Mouse (Mus musculus) liver, embryonic 11.5 days (tissue): ENCODE results near the gene Sec23a. TPM values are rescaled to one million over a fixed set of nuclear protein-coding genes. Genes with fewer than 3 reads are reported as not detected.

Source experiments
- ATAC-seq: fragments of 200-750 bp; cut with Nextera tagmentation; replicated peaks from 2 replicates; pipeline ENCODE4 v1.8.0; 2017; ENCODE audit warnings: moderate number of reproducible peaks, mild to moderate bottlenecking, moderate TSS enrichment, moderate library complexity; ENCODE audit not compliant: low FRiP score
- DNase-seq: peaks from one replicate; pipeline ENCODE4 v3.0.0-alpha.2; 2017; ENCODE audit warnings: low spot score
- H3K27ac ChIP-seq: fragments of 300-500 bp; sonication (generic); 2 replicates; pipeline ENCODE4 v1.5.1; 2014; ENCODE audit warnings: mild to moderate bottlenecking, low read depth, low read length, control low read depth
- H3K27me3 ChIP-seq: fragments of 300-500 bp; sonication (generic); replicated peaks from 2 replicates; pipeline ENCODE4 v1.6.1; 2014; ENCODE audit warnings: low read length, mixed read lengths; ENCODE audit not compliant: control insufficient read depth, insufficient read depth
- H3K36me3 ChIP-seq: fragments of 300-500 bp; sonication (generic); 2 replicates; pipeline ENCODE4 v1.6.1; 2014; ENCODE audit warnings: mild to moderate bottlenecking, low read length, moderate library complexity, mixed read lengths; ENCODE audit not compliant: control insufficient read depth, insufficient read depth
- H3K4me1 ChIP-seq: fragments of 300-500 bp; sonication (generic); replicated peaks from 2 replicates; pipeline ENCODE4 v1.6.1; 2014; ENCODE audit warnings: low read length, mixed read lengths; ENCODE audit not compliant: control insufficient read depth, insufficient read depth
- H3K4me2 ChIP-seq: fragments of 300-500 bp; sonication (generic); 2 replicates; pipeline ENCODE4 v1.6.1; 2014; ENCODE audit warnings: mild to moderate bottlenecking, control low read depth, moderate library complexity
- H3K4me3 ChIP-seq: fragments of 300-500 bp; sonication (generic); 2 replicates; pipeline ENCODE4 v1.5.1; 2014; ENCODE audit warnings: low read depth, low read length, control low read depth
- H3K9ac ChIP-seq: fragments of 300-500 bp; sonication (generic); 2 replicates; pipeline ENCODE4 v1.6.1; 2014; ENCODE audit warnings: low read depth, low read length, control low read depth
- H3K9me3 ChIP-seq: fragments of 300-500 bp; sonication (generic); 2 replicates; pipeline ENCODE4 v1.6.1; 2016; ENCODE audit warnings: low read length, inconsistent platforms, mixed read lengths; ENCODE audit not compliant: control insufficient read depth
- WGBS: fragments of 180-500 bp; shearing (Covaris S2); extraction: QIAGEN DNeasy Blood & Tissue Kit; methylation state at CpG from one replicate; pipeline ENCODE4 v1.1.7; 2014; 5-methylcytosine and 5-hydroxymethylcytosine counted together
- polyA plus RNA-seq: library from polyadenylated mRNA; unstranded; fragments of >200 nt; fragmentation: Nextera tagmentation; extraction: Ambion mirVana; gene quantifications from 2 replicates; pipeline ENCODE4 v1.2.1, GENCODE M21; 2014

Gene Sec23a
- polyA plus RNA-seq, 1 experiment from 2014 or later: 42.5 TPM

DNA sequence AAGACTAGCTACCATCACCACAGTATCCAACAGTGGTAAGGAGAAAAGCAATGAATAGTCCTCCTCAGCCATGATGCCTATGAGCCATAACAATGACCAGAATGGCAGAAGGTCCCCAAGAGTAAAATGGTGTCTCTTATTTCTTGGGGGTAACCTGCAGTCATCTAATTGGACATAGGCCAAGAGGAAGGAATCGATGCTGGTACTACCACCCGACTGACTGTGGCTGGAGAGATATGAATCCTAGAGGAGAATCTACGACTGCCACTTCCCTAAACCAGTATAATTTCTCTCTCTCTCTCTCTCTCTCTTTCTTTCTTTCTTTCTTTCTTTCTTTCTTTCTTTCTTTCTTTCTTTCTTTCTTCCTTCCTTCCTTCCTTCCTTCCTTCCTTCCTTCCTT, 40.7 kb upstream of the Sec23a start:
- Histone ChIP-seq H3K9ac (no peak overlapping the region), H3K4me1 (peaks cover 14% of the 10 kb centered on the region), H3K9me3 (no peaks in the 10 kb centered on the region), H3K27ac (no peak overlapping the region), H3K4me2 (no peak overlapping the region), H3K27me3 (no peaks in the 10 kb centered on the region), H3K4me3 (no peak overlapping the region), H3K36me3 (peaks cover 11% of the 10 kb centered on the region)
- ATAC-seq (no peak), DNase-seq (no peak)
- 77% methylated on average over 3 of the region's 3 CpGs for WGBS

DNA sequence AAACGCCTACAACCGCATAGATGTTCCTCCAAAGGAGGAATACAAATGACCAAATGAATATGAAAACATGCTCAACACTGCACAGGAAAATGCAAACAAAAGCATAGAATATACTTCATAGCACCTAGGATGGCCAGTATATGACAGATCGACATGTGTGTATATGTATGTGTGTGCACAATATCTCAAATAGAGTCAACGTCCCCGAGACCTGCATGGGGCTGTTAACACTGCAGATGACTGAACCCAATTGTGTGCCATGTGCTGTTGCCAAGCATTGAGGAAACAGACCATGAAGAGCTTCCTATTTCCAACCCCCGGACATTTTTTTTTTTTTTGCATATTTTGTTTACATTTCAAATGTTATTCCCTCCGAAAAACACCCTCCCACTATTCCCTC, 29.0 kb upstream of the Sec23a start:
- H3K4me2 ChIP-seq: no peak overlapping the region
- no peak for DNase-seq
- peak overlapping the region; percentile 23 for H3K27ac ChIP-seq
- no peaks in the 10 kb centered on the region for H3K9me3 ChIP-seq
- WGBS: 16% methylated on average over 7 of the region's 7 CpGs
- H3K36me3 ChIP-seq: peaks cover 4% of the 10 kb centered on the region; the same call in 1 of the 2 replicates
- no peak overlapping the region for H3K9ac ChIP-seq
- peak; percentile 61 for ATAC-seq
- no peaks in the 10 kb centered on the region for H3K4me1 ChIP-seq
- no peaks in the 10 kb centered on the region for H3K27me3 ChIP-seq
- no peak overlapping the region for H3K4me3 ChIP-seq

DNA sequence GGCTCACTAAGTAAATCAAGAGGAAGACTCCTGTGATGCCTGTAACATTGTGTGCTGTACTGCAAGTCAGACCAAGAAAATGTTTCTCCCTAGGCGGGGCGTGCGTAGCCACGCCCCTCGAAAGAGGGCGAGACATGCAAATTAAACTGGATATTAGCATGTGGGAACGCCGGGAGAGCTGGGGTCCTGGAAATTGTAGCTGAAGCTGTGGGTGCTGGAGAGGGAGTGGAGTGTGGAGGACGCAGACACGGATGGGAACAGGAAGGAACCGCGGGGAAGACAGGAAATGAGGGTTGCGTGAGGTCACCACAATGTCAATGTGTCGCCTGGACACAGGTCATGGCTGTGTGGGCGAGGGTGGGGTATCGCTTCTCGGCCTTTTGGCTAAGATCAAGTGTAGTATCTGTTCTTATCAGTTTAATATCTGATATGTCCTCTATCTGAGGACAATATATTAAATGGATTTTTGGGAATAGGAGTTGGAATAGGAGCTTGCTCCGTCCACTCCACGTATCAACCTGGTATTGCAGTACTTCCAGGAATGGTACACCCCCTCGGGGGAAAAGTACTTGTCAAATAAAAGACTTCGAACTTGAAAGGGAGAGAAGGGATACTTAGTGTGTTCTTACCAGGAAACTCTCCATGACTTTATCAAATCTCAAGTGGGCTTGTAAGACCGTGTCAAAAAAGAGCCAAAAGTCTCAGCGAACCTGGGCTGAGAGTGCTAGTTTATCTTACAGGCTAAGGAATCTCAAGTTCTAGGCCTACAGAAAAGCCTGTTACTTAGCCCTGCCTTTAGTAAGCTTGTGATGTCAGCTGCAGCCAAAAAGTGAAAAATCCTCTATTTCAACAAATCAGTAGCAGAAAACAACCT, 28.4 kb upstream of the Sec23a start:
- no peaks in the 10 kb centered on the region for H3K9me3 ChIP-seq
- peak overlapping the region; percentile 47 for H3K4me2 ChIP-seq
- 2% methylated on average over 23 of the region's 23 CpGs for WGBS
- H3K36me3 ChIP-seq: peaks cover 2% of the 10 kb centered on the region; the same call in 1 of the 2 replicates
- H3K4me3 ChIP-seq: no peak overlapping the region
- ATAC-seq: peak; percentile 93
- H3K27ac ChIP-seq: peak overlapping the region; percentile 87
- DNase-seq: peak; percentile 84
- peak overlapping the region; percentile 63; the same call in 1 of the 2 replicates for H3K9ac ChIP-seq
- H3K27me3 ChIP-seq: no peaks in the 10 kb centered on the region
- H3K4me1 ChIP-seq: no peaks in the 10 kb centered on the region

DNA sequence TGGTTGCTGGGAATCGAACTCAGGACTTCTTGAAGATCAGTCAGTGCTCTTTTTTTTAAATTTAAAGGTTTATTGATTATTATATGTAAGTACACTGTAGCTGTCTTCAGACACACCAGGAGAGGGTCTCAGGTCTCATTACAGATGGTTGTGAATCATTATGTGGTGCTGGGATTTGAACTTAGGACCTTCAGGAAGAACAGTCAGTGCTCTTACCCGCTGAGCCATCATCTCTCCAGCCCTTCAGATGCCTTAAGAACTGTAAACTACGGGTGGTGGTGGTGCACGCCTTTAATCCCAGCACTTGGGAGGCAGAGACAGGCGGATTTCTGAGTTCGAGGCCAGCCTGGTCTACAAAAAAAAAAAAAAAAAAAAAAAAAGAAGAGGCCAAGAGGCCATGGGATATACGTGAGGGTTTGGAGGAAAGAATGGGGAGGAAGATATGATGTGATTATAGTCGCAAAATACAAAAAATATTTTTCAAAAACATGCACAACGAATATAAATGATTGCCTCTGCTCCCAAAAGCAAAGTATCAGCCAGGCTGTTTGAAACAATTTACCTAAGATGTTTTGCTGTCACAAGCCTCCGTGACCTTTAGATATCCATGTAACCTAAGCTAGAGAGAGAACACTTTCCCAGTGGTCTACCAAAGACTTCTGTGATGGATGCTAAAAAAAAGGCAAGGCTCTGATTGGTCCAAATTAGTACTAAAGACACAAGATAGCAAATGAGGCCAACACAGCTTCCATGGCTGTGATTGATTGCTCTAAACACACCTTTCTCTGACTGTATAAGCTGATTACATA, 27.5 kb upstream of the Sec23a start:
- Histone ChIP-seq H3K27me3 (no peaks in the 10 kb centered on the region), H3K27ac (peak overlapping the region; percentile 87; the same call in 1 of the 2 replicates), H3K4me2 (peak overlapping the region; percentile 47), H3K9me3 (no peaks in the 10 kb centered on the region), H3K9ac (no peak overlapping the region), H3K4me3 (no peak overlapping the region), H3K36me3 (peaks cover 2% of the 10 kb centered on the region; the same call in 1 of the 2 replicates), H3K4me1 (no peaks in the 10 kb centered on the region)
- DNase-seq (no peak), ATAC-seq (no peak)
- 62% methylated on average over 10 of the region's 10 CpGs for WGBS

DNA sequence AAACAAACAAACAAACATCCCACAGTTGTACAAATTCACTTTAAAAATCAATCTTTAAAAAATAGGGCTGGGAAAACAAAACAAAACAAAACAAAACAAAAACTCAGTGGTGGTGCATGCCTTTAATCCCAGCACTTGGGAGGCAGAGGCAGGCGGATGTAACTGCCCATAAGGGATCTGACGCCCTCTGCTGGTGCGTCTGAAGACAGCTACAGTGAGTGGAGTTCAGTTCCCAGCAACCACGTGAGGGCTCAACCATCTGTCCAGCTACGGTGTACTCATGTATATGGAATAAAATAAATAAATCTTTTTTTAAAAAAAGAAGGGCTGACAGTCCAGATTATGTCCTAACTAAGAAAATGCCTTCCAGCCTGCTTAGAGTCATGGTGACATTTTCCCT, 20.3 kb upstream of the Sec23a start:
- H3K4me3 ChIP-seq: no peak overlapping the region
- peak; percentile 67; the same call in 1 of the 2 replicates for ATAC-seq
- H3K9me3 ChIP-seq: no peaks in the 10 kb centered on the region
- no peaks in the 10 kb centered on the region for H3K4me1 ChIP-seq
- no peak overlapping the region for H3K27ac ChIP-seq
- no peak overlapping the region for H3K4me2 ChIP-seq
- H3K27me3 ChIP-seq: no peaks in the 10 kb centered on the region
- 49% methylated on average over 5 of the region's 5 CpGs for WGBS
- DNase-seq: no peak
- H3K9ac ChIP-seq: no peak overlapping the region
- peaks cover 5% of the 10 kb centered on the region for H3K36me3 ChIP-seq

DNA sequence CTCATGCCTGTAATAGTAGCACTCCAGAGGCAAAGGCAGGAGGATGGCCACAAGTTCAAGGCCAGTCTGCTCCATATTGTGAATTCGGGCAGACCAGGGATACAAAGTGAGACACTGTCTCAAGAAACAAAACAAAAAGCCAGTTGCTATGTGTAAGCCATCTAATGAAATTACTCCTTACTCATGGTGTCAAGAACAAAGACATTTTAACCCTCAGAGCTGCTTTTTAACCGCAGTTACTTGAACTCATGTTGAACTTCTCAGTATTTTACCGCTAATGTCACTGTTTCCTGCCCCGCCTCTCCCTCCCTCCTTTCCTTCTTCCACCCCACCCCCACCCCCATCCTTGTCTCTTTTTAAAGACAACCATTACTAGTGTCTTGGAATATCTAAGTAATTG, 9.5 kb upstream of the Sec23a start:
- no peak overlapping the region for H3K9ac ChIP-seq
- H3K9me3 ChIP-seq: no peaks in the 10 kb centered on the region
- no peak for DNase-seq
- H3K36me3 ChIP-seq: peaks cover 32% of the 10 kb centered on the region
- no peaks in the 10 kb centered on the region for H3K4me1 ChIP-seq
- no peak overlapping the region for H3K27ac ChIP-seq
- H3K4me3 ChIP-seq: no peak overlapping the region
- WGBS: 84% methylated on average over 4 of the region's 4 CpGs
- no peak overlapping the region for H3K4me2 ChIP-seq
- ATAC-seq: no peak
- no peaks in the 10 kb centered on the region for H3K27me3 ChIP-seq

DNA sequence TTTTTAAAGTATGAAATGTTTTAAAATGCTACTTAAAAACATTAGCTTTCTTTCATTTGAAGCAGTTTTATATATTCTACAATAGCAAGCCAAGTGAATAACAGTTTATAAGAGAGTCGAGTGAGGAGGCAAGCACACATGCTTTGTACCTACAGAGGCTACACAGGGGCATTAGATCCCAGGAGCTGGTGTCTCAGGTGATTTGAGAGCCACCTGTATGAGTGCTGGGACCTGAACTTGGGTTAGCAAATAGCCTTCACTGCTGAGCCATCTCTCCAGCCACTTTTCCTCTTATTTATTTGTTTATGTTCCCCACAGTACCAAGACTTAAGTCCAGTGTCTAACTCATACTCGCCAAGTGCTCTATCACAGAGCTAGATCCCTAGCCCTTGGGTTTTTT, 8.1 kb upstream of the Sec23a start:
- no peak overlapping the region for H3K4me3 ChIP-seq
- no peak overlapping the region for H3K9ac ChIP-seq
- H3K27me3 ChIP-seq: no peaks in the 10 kb centered on the region
- no peaks in the 10 kb centered on the region for H3K4me1 ChIP-seq
- DNase-seq (no peak), ATAC-seq (no peak)
- H3K36me3 ChIP-seq: peaks cover 30% of the 10 kb centered on the region
- 92% methylated on average over 2 of the region's 2 CpGs for WGBS
- H3K27ac ChIP-seq: no peak overlapping the region
- H3K4me2 ChIP-seq: no peak overlapping the region
- no peaks in the 10 kb centered on the region for H3K9me3 ChIP-seq

DNA sequence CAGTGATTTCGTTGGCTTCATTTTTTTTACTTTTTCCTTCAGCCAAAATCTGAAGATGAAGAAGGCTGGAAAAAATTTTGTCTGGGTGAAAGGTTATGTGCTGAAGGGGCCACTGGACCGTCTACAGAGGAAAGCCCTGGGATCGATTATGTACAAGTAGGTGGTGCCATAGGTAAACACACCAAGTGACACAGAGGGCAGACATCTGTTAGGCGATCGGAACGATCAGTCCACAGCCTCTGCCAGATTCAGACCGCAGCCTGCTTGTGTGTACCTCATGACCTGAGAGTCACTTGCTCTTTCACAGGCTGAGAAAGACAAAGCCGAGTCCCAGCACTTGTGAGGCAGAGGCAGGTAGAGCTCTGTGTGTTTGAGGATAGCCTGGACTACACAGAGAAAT, 6.2 kb upstream of the Sec23a start:
- Histone ChIP-seq H3K4me1 (0 out of 2 replicates have a peak, but pooled peaks cover 2% of the 10 kb centered on the region), H3K4me3 (no peak overlapping the region), H3K9ac (no peak overlapping the region), H3K36me3 (peaks cover 30% of the 10 kb centered on the region), H3K4me2 (no peak overlapping the region), H3K27ac (no peak overlapping the region), H3K9me3 (no peaks in the 10 kb centered on the region), H3K27me3 (no peaks in the 10 kb centered on the region)
- WGBS: 85% methylated on average over 8 of the region's 8 CpGs
- no peak for ATAC-seq
- no peak for DNase-seq
